Mouse (Mus musculus) lung, postnatal 10 days (tissue): ENCODE results near the gene Aldh3b2.

Experiments used
- DNase-seq: peaks from one replicate; pipeline ENCODE4 v3.0.0; 2021

Gene Aldh3b2

GRCm38 (mm10) chr19:3990804-3991203, 18.7 kb downstream of the Aldh3b2 start:
- no peak for DNase-seq

GRCm38 (mm10) chr19:3991562-3991961, 19.4 kb downstream of the Aldh3b2 start:
- DNase-seq: no peak

- no peak for DNase-seq
Measured at GRCm38 (mm10) chr19:3991966-3992365, 19.8 kb downstream of the Aldh3b2 start.

GRCm38 (mm10) chr19:3992416-3992815, 20.3 kb downstream of the Aldh3b2 start, which contains the start of gene Tbx10:
Tbx10 (plus strand) TSS chr19:3992752.
- DNase-seq: no peak

GRCm38 (mm10) chr19:3994932-3995331, 22.8 kb downstream of the Aldh3b2 start:
- DNase-seq: no peak

- DNase-seq: no peak
Measured at GRCm38 (mm10) chr19:3995505-3995904, 23.4 kb downstream of the Aldh3b2 start.

- DNase-seq: no peak
Measured at GRCm38 (mm10) chr19:3996106-3996505, 24.0 kb downstream of the Aldh3b2 start.

- DNase-seq: no peak
Measured at GRCm38 (mm10) chr19:3996747-3997146, 24.6 kb downstream of the Aldh3b2 start.

- no peak for DNase-seq
Measured at GRCm38 (mm10) chr19:3997231-3997630, 25.1 kb downstream of the Aldh3b2 start.

- no peak for DNase-seq
Measured at GRCm38 (mm10) chr19:3998335-3998734, 26.2 kb downstream of the Aldh3b2 start.

- no peak for DNase-seq
Measured at GRCm38 (mm10) chr19:3999121-3999730, 27.1 kb downstream of the Aldh3b2 start.

GRCm38 (mm10) chr19:4000119-4000900, 28.2 kb downstream of the Aldh3b2 start, which contains the start of the genes Nudt8 and Gm49405:
Nudt8 (plus strand) TSS chr19:4000580.
Gm49405 (plus strand) TSS chr19:4000626.
- DNase-seq: peak; percentile 99

- DNase-seq: no peak
Measured at GRCm38 (mm10) chr19:4000949-4001525, 28.9 kb downstream of the Aldh3b2 start.

- DNase-seq: no peak
Measured at GRCm38 (mm10) chr19:4001752-4002151, 29.6 kb downstream of the Aldh3b2 start.

GRCm38 (mm10) chr19:4003112-4003511, 31.0 kb downstream of the Aldh3b2 start, which contains the start of gene Doc2g:
Doc2g (plus strand) TSS chr19:4003313.
- no peak for DNase-seq

GRCm38 (mm10) chr19:4003641-4004040, 31.5 kb downstream of the Aldh3b2 start:
- DNase-seq: no peak

- DNase-seq: no peak
Measured at GRCm38 (mm10) chr19:4004331-4004730, 32.2 kb downstream of the Aldh3b2 start.

GRCm38 (mm10) chr19:4005091-4005490, 33.0 kb downstream of the Aldh3b2 start:
- DNase-seq: no peak

GRCm38 (mm10) chr19:4005971-4006370, 33.8 kb downstream of the Aldh3b2 start:
- DNase-seq: no peak

- DNase-seq: no peak
Measured at GRCm38 (mm10) chr19:4011086-4011485, 39.0 kb downstream of the Aldh3b2 start.

GRCm38 (mm10) chr19:4012432-4013022, 40.4 kb downstream of the Aldh3b2 start, which contains the start of gene Ndufv1:
Ndufv1 (minus strand) TSS chr19:4012806.
- peak; percentile 99 for DNase-seq

- no peak for DNase-seq
Measured at GRCm38 (mm10) chr19:4013066-4013465, 40.9 kb downstream of the Aldh3b2 start.

GRCm38 (mm10) chr19:4014802-4015201, 42.7 kb downstream of the Aldh3b2 start:
- DNase-seq: no peak
